Mouse (Mus musculus) mouse trophoblast stem cell (cell line): ENCODE data around the gene Tenm2.

Experiments
- in situ Hi-C, 2 experiments: fragments of 300-500 bp; cut with MseI, MboI; formaldehyde crosslinking; loops; 2 replicates in 1 of 2; 3 replicates in 1 of 2; pipeline ENCODE4 v1.15.1; 2025

Tenm2 gene

GRCm38 (mm10) chr11:36698268-36698667 is 537.5 kb downstream of the Tenm2 start:
- in situ Hi-C loops: no loop called here

DNA sequence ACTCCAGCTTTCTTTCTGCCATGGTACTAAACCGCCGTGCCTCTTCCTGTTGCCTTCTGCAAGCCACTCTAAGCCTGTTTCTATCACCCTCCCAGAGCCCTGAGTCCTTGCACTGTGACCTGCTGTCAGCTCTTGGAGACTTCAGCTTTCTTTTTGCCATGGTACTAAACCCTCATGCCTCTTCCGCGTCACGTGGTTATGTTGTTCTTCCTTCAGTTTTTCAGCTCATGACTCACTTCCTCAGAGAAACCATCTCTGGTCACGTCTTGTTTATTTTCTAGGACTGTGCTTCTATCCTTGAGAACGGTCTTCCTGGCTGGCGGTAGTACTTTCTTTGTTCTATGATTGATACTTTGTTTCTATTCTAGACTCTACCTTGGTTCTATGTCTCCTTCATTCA is 537.9 kb downstream of the Tenm2 start:
- in situ Hi-C loops: no loop called here

DNA sequence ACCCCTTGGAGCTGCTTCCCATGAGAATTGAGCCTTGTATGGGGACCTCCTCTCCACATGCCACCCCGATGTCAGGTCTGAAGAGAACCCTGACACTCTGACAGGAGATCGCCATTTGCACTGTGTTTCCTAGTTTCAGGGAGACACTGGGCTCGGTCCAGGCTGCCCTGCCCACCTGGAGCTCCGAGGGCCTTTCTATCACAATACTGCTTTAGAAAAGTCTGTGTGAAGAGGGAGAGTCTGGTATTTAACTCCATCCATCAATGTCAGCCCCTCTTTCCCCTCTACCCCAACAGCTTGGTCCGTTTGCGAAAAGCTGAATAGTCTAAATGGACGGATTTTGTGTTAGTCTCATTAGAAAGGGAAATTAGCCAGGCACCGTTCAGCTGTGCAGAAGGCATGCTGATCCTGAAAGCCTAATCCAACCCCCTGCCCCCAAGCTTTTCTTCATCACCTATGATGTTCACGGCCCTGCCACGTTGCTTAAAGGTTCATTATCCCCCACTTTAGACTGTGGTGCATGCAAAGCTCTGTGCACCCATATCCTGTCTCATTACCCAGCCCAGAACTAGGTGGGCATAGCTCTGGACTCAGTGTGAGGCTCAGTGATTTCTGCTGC is 538.6 kb downstream of the Tenm2 start:
- in situ Hi-C loops: no loop called here

- in situ Hi-C loops: no loop called here
Observed at GRCm38 (mm10) chr11:36694810-36695209, 541.0 kb downstream of the Tenm2 start.

DNA sequence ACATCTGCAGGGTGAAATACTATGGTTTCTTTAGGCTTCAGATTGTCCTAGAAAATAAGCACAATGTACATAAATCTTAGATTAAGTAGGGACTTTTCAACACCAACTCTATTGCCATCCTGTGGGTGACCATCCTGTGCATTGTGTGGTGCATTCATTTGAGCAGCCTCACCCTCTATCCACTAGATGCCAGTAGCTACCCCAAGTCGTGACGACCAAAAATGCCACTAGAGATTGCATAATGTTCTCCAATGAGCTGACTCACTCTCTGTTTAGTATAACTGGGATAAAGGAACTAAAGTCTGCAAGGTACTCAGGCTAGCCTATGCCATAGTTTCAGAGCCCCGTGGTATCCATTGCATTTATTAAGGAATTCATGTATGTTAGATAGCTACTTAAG is 543.1 kb downstream of the Tenm2 start:
- in situ Hi-C loops: no loop called here

DNA sequence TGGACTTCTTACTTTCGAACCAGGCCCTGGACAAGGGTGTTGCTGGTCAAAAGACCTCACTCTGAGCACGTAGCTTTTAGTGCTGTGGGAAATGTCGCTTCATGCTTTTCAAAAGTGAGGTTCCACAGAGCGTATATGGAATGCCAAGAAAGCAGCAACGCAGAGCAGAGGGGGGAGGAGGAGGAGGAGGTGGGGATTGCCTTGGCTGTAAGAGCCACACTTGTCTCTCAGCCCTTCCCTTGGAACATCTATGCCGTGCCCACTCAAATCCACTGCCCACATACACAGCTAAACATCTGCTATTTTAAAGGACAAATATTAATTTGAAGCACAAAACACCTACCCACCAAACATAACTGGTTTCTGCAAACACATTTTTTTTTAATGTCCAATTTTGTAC is 544.9 kb downstream of the Tenm2 start:
- in situ Hi-C loops: no loop called here

DNA sequence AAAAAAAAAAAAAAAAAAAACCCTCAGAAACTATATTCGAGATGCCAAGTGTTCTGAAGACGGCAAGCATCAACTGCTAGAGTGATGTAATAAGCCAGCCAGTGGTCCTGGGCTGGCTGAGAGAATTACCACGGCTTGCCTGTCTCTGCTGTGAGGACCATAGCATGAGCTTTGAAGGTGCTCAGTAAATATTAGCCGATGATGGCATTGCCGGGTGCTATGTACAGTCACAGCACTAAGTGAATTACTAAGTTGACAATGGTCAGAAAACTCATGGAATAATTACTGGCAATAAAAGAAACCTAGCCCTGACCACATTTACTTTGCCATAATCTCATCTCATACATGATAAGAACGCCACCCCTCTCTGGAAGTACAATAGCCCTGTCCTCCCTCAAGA is 549.5 kb downstream of the Tenm2 start:
- in situ Hi-C loops: no loop called here

GRCm38 (mm10) chr11:36679361-36679760 is 556.4 kb downstream of the Tenm2 start:
- in situ Hi-C loops: no loop called here

DNA sequence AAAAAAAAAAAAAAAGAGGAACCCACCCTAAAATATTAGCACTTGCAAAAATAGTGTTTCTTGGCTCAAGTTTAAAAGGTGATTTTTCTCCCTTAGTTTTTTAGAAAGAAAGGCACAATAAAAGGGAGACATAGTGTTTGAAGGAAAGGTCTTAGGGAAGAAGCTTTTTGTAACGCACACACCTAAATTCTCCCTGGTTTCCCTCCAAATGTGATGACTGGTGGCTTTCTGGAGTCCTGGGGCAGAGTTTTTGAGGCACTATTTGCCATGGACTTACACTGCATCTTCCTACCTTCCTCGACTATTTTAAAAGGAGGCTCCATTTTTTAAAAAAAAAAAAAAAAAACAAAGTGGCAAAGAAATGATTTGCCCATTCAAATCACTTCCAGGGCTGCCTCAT is 557.2 kb downstream of the Tenm2 start:
- in situ Hi-C loops: no loop called here

DNA sequence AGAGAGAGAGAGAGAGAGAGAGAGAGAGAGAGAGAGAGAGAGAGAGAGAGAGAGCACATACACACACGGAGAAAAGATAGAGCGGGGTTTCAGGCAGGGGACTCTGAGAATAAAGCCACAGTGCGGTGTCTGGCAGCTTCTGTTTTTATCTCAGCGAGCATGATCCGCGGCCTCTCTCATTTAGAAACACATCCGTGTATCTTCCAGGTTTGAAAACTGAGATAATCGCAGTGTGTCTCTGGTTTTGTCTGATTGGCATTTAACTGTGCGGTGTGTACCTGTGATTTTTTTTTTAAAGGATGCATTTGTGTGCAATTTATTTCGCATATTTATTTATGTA is 557.7 kb downstream of the Tenm2 start:
- in situ Hi-C loops: no loop called here

DNA sequence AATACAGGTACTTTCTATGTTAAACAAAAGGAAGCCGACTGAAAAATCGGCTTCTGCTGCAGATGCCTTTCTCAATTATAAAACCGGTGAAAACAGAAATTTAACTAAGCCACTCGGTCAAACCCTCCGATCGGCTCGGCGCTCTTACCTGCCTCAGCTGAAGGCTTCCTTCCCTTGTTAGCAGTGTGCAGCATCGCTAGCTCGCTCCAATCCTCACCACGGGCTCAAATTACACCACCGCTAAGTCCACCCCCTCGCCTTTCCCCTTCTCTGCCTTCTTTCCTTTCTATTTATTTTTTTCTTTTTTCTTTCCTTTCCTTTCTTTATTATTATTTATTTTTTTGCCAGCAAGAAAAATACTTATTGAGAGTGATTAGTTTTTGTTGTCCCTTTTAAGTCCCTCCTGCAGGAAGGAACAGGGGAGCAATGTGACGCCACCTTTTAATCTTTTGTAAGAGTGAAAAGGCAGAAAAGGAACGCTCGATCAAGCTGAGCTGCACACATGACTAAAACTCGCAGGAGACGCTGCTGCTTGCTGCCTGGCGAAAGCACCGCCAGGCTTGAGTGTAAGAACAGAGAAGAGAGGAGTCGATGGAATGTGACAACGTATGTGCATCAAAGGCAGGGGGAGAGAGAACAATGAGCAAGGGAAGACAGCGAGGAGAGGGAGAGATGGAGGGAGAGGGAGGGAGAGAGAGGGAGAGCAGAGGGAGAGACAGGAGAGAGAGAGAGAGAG is 558.3 kb downstream of the Tenm2 start:
- in situ Hi-C loops: no loop called here

DNA sequence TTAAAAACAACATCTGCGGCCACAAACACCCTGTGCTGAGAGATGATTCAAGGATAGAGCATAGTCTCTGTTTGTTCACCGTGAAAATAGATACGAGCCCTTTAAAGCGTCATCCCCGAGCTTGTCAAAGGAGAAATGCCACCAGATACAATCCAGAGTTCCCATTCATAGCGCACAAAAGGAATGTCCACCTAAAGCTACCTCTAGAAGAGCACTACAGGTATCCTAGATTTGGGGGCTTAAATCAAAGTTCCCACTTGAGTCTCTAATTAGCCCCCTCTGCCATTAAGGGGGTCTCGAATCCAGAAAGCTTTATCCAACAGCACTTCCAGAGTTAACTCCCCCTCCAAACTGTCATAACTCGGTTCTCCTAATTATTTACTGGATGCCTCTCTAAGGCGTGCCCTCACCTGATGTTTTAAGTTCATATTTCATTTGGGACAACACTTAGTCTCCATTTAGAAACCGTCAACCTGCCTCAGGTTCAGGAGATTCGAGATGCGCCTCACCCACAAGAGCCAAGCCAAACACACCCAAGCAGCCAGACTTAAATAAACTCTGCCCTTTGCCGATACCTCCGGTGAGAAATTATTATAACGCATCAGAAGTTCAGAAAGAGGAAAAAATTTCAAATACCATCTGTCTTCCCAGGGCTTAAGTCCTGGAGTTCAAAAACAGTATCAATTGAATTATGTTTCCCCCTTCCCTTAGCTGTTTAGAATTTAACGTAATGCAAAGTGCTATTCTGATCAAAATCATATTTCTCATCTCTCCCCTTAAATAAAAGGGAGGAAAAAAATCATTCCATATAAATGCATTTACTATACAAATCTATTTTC is 559.1 kb downstream of the Tenm2 start:
- in situ Hi-C loops: no loop called here

- in situ Hi-C loops: no loop called here
Observed at GRCm38 (mm10) chr11:36674902-36675422, 560.8 kb downstream of the Tenm2 start.

- in situ Hi-C loops: no loop called here
Observed at GRCm38 (mm10) chr11:36674141-36674540, 561.6 kb downstream of the Tenm2 start.

DNA sequence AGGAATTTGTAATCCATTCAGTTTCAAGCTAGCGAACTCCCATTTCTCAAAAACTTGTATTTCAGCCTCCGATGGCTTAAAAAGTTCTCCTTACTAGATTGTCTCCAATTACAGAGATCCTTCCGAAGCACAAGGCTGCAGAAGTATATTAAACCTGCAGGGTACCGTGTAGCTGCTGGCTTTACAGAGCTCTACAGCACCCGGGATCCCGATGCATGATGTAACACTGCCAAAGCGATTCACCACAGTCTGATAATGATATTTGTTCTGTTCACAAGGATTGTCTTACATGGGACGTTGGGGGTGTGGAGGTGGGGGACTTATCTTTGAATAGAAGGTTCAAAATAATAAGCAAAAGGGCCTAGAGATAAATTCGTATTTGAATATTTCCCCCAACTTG is 564.6 kb downstream of the Tenm2 start:
- in situ Hi-C loops: no loop called here

DNA sequence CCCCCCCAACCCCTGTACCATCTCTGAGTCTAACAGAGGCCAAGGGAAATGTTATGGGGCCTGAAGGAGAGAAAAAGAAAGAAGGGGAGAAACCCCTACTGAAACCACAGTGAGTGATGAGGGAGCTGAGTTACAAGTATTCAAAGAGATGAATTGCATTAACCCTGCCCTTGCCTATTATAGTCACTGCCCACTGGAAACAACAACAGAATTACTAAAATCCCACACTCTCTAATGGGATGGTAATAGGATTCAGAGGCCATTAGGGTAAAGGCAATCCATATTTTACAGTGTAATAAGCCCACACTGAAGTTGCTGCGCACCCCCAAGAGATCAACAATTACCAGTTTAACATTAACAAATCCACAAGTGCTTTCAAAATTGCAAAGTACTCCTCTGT is 571.7 kb downstream of the Tenm2 start:
- in situ Hi-C loops: no loop called here

GRCm38 (mm10) chr11:36663571-36663970 is 572.2 kb downstream of the Tenm2 start:
- in situ Hi-C loops: no loop called here

DNA sequence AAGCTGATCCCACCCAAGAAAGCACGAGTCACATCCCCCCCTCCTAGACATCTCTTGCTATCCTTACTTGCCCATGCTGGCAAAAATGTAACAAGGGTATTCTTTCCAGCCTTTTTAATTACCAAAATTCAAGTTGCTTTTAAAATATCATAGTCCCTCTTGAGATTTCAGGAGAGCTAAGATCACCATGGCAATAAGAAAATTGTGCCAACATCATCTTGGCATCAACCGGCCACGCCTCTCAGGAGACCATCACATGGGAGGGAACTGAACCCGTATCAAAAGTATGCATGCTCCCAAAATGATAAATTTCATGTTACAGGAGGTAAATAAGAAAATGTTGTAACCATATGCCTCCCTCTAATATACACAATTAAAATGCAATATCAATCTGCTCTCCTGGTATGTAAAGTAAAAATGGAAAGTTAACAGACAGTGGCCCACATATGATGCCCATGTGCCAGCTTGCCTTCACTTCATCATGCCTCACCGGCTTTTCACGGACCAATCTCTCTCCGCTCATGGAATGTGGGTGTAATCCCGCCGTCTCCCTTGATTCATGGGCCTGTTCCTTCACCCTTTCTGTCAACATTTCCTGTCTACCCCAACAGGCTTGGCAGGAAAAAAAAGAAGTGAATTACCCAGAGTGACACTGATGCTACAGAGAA is 582.0 kb downstream of the Tenm2 start:
- in situ Hi-C loops: no loop called here

GRCm38 (mm10) chr11:36647179-36647578 is 588.6 kb downstream of the Tenm2 start:
- in situ Hi-C loops: no loop called here

DNA sequence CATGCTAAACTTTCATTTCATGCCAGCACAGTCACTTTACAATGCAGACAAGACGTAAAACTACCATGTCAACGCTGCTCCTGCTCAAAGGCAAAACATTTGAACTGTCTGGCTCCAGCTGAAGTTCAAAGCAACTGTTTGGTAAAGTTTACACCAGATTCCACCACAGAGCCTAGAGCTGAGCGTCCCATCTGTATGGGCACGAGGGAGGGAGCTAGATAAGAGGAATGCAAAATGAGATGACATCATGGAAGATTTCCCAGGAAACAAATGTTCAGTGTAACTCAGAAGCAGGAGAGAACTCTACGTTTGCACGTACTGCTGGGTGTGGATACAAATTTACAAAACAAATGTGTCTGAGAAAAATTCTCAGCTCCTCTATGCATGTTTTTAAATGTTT is 600.7 kb downstream of the Tenm2 start:
- in situ Hi-C loops: no loop called here

- in situ Hi-C loops: no loop called here
Observed at GRCm38 (mm10) chr11:36632201-36632600, 603.6 kb downstream of the Tenm2 start.

DNA sequence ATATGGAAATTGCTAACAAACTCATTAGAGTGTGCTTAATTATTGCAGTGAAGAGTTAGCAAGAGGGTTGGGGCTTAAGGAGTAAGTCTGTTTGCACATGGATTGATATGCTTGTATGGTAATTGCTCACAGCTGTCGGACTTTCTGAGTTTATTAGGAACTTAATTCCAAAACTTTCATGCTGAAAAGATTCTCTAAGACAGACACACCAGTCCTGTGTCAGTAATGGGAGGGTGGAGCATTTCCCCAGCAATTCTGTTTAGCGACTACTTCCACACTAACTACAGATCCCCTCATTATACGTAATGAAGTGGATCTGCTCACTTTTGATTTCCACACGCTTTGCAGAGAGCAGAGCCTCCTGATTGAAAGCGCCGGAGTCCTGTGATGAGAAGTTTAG is 622.0 kb downstream of the Tenm2 start:
- in situ Hi-C loops: no loop called here
